Mouse (Mus musculus) hindbrain, postnatal 0 days (tissue): ENCODE data around the gene Arhgap15. TPM values are rescaled to one million over a fixed set of nuclear protein-coding genes. Genes with fewer than 3 reads are reported as not detected.

Source experiments
- ATAC-seq: fragments of 200-750 bp; cut with Nextera tagmentation; 2 replicates; pipeline ENCODE4 v1.8.0; 2017; ENCODE audit warnings: mild to moderate bottlenecking, moderate TSS enrichment, moderate library complexity
- DNase-seq: peaks from one replicate; pipeline ENCODE4 v3.0.0-alpha.2; 2015; ENCODE audit warnings: low spot score
- H3K27ac ChIP-seq: fragments of 300-500 bp; sonication (generic); 2 replicates; pipeline ENCODE4 v1.5.1; 2014; ENCODE audit warnings: mild to moderate bottlenecking
- H3K27me3 ChIP-seq: fragments of 300-500 bp; sonication (generic); 2 replicates; pipeline ENCODE4 v1.6.1; 2014; ENCODE audit warnings: low read length, mixed read lengths; ENCODE audit not compliant: insufficient read depth
- H3K36me3 ChIP-seq: fragments of 300-500 bp; sonication (generic); 2 replicates; pipeline ENCODE4 v1.6.1; 2014; ENCODE audit warnings: low read length, mixed read lengths; ENCODE audit not compliant: insufficient read depth
- H3K4me1 ChIP-seq: fragments of 300-500 bp; sonication (generic); 2 replicates; pipeline ENCODE4 v1.6.1; 2014; ENCODE audit warnings: antibody characterized with exemption, low read length, mixed read lengths; ENCODE audit not compliant: insufficient read depth
- H3K4me2 ChIP-seq: fragments of 300-500 bp; sonication (generic); 2 replicates; pipeline ENCODE4 v1.6.1; 2014; ENCODE audit warnings: low read depth, mild to moderate bottlenecking, low read length, moderate library complexity, mixed read lengths
- H3K4me3 ChIP-seq: fragments of 300-500 bp; sonication (generic); 2 replicates; pipeline ENCODE4 v1.5.1; 2014; ENCODE audit warnings: low read length
- H3K9ac ChIP-seq: fragments of 300-500 bp; sonication (generic); replicated peaks from 2 replicates; pipeline ENCODE4 v1.6.1; 2014; ENCODE audit warnings: mild to moderate bottlenecking, low read length, moderate library complexity, mixed read lengths
- H3K9me3 ChIP-seq: fragments of 300-500 bp; sonication (generic); 2 replicates; pipeline ENCODE4 v1.6.1; 2016; ENCODE audit warnings: low read length, mixed read lengths
- CTCF ChIP-seq: IDR thresholded peaks from 2 replicates; pipeline ENCODE4 v1.5.1; 2016; ENCODE audit warnings: antibody characterized with exemption, control low read depth, low read depth
- WGBS: fragments of 180-500 bp; shearing (Covaris S2); extraction: QIAGEN DNeasy Blood & Tissue Kit; methylation state at CpG from one replicate; pipeline ENCODE4 v1.1.7; 2014; 5-methylcytosine and 5-hydroxymethylcytosine counted together
- polyA plus RNA-seq: library from polyadenylated mRNA; unstranded; fragments of >200 nt; fragmentation: Nextera tagmentation; extraction: Ambion mirVana; gene quantifications from 2 replicates; pipeline ENCODE4 v1.2.1, GENCODE M21; 2015
- total RNA-seq: library from RNA; depleted of rRNA; stranded (reverse); fragments of >200 nt; gene quantifications from 2 replicates; pipeline ENCODE4 v1.2.3, GENCODE M21; 2014

Arhgap15 gene
- total and polyA plus RNA-seq, 2 experiments from 2014 or later = 2.0 to 4.0 TPM

- no peak for ATAC-seq
- 70% methylated on average over 2 of the region's 2 CpGs for WGBS
- no peak overlapping the region for H3K27ac ChIP-seq
- no peaks in the 10 kb centered on the region for H3K36me3 ChIP-seq
- no peaks in the 10 kb centered on the region for H3K27me3 ChIP-seq
- H3K4me1 ChIP-seq = no peaks in the 10 kb centered on the region
- H3K9me3 ChIP-seq = no peaks in the 10 kb centered on the region
- no peak for DNase-seq
- H3K4me2 ChIP-seq = no peak overlapping the region
- no peak overlapping the region for H3K4me3 ChIP-seq
- no peak overlapping the region for H3K9ac ChIP-seq
- no peak for TF ChIP-seq CTCF
Measured at GRCm38 (mm10) chr2:44411660-44412059, 663.0 kb downstream of the Arhgap15 start.

DNA sequence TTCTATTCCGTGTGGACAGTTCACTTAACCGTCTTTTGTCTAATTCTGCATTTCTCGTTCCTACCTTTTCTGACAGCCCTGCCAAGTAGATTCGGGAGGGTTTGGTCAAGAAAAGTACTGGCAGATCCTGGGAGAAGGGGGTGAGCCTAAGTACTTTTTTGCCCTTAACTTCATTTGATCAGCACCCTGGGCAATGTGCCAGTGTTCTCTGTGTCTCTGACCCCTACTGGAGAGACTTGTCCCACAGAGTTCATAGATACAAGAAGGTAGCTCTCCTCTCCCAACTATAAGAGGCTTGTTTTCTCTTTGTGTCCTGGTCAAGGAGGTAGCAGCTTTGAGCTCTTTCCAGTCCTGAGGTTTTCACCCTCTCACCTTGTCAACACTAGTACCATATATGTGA lies 667.7 kb downstream of the Arhgap15 start:
- H3K36me3 ChIP-seq = no peaks in the 10 kb centered on the region
- no peaks in the 10 kb centered on the region for H3K4me1 ChIP-seq
- DNase-seq (no peak), ATAC-seq (no peak)
- no peaks in the 10 kb centered on the region for H3K9me3 ChIP-seq
- H3K27me3 ChIP-seq = no peaks in the 10 kb centered on the region
- WGBS = 87% methylated on average over 4 of the region's 4 CpGs
- TF ChIP-seq CTCF = no peak
- H3K4me2 ChIP-seq = no peak overlapping the region
- H3K9ac ChIP-seq = no peak overlapping the region
- H3K4me3 ChIP-seq = no peak overlapping the region
- no peak overlapping the region for H3K27ac ChIP-seq

GRCm38 (mm10) chr2:44419547-44420225 lies 671.1 kb downstream of the Arhgap15 start:
- ATAC-seq (no peak), DNase-seq (no peak)
- Histone ChIP-seq H3K36me3 (no peaks in the 10 kb centered on the region), H3K27me3 (no peaks in the 10 kb centered on the region), H3K9me3 (no peaks in the 10 kb centered on the region), H3K9ac (no peak overlapping the region), H3K4me3 (no peak overlapping the region), H3K4me2 (no peak overlapping the region), H3K4me1 (no peaks in the 10 kb centered on the region), H3K27ac (no peak overlapping the region)
- TF ChIP-seq CTCF = no peak
- 59% methylated on average over 4 of the region's 4 CpGs for WGBS

DNA sequence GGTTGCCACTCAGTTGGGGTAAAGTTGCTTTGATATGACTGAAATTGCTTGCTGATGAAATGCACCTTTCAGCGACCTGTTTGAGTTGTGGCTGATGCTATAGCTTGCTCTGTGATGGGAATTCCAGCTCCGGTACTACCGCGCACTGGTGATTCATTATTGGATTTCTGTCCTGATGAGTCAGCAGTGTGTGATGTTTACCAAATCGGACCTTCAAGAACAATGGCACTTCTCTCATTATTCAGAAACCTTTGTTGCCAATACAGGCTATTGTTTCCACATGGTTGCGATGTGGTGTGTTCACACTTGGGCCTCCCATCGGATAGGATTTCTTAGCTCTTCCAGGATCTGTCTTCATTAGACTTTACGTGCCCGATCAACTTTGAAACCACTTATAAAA lies 681.9 kb downstream of the Arhgap15 start:
- ATAC-seq (no peak), DNase-seq (no peak)
- Histone ChIP-seq H3K36me3 (no peaks in the 10 kb centered on the region), H3K4me3 (no peak overlapping the region), H3K4me1 (no peaks in the 10 kb centered on the region), H3K27me3 (no peaks in the 10 kb centered on the region), H3K9ac (no peak overlapping the region), H3K9me3 (no peaks in the 10 kb centered on the region), H3K27ac (no peak overlapping the region), H3K4me2 (no peak overlapping the region)
- no peak for TF ChIP-seq CTCF
- 72% methylated on average over 9 of the region's 9 CpGs for WGBS

- Histone ChIP-seq H3K4me2 (no peak overlapping the region), H3K9ac (no peak overlapping the region), H3K27ac (no peak overlapping the region), H3K4me3 (no peak overlapping the region), H3K36me3 (no peaks in the 10 kb centered on the region), H3K4me1 (no peaks in the 10 kb centered on the region), H3K27me3 (no peaks in the 10 kb centered on the region), H3K9me3 (no peaks in the 10 kb centered on the region)
- DNase-seq = no peak
- 80% methylated on average over 5 of the region's 5 CpGs for WGBS
- ATAC-seq = no peak
- TF ChIP-seq CTCF = no peak
Measured at GRCm38 (mm10) chr2:44436652-44437051, 688.0 kb downstream of the Arhgap15 start.

- Histone ChIP-seq H3K36me3 (no peaks in the 10 kb centered on the region), H3K27me3 (no peaks in the 10 kb centered on the region), H3K4me3 (no peak overlapping the region), H3K4me2 (no peak overlapping the region), H3K4me1 (no peaks in the 10 kb centered on the region), H3K27ac (no peak overlapping the region), H3K9ac (no peak overlapping the region), H3K9me3 (peaks cover 7% of the 10 kb centered on the region)
- ATAC-seq (no peak), DNase-seq (no peak)
- 56% methylated on average over 8 of the region's 8 CpGs for WGBS
- TF ChIP-seq CTCF = no peak
Measured at GRCm38 (mm10) chr2:44437496-44438057, 689.0 kb downstream of the Arhgap15 start.

DNA sequence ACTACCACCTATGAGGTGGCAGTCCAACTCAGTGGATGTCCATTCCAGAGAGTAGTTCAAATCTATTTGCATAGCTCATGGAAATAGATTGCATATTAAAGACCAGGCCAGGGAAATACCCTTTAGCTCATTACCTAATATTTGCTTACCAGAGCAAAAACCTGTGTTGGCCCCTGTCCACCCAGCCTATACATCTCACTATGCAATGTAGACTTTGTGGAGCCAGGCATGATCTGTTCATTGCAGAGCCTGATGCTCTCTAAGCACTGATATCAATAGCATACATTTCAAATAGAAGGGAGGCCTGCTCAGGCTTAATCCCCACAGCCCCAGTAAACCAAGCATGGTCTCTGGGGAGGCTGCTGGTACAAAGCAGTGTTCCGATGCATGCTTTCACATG lies 689.4 kb downstream of the Arhgap15 start:
- no peaks in the 10 kb centered on the region for H3K27me3 ChIP-seq
- H3K4me3 ChIP-seq = no peak overlapping the region
- no peak for TF ChIP-seq CTCF
- H3K9ac ChIP-seq = no peak overlapping the region
- ATAC-seq (no peak), DNase-seq (no peak)
- H3K4me1 ChIP-seq = no peaks in the 10 kb centered on the region
- H3K36me3 ChIP-seq = no peaks in the 10 kb centered on the region
- H3K9me3 ChIP-seq = peaks cover 7% of the 10 kb centered on the region
- WGBS = 64% methylated on average over 1 of the region's 1 CpGs
- H3K4me2 ChIP-seq = no peak overlapping the region
- H3K27ac ChIP-seq = no peak overlapping the region
